Mouse (Mus musculus): ENCODE measurements around the gene Gpsm2. TPM values are rescaled to one million over a fixed set of nuclear protein-coding genes. Genes with fewer than 3 reads are reported as not detected.

Gene Gpsm2
- polyA plus RNA-seq, 1 experiment from 2014 or later: 27.5 TPM

- H3K9ac ChIP-seq (ENCODE audit: low read length): no peak overlapping the region
- no peaks in the 10 kb centered on the region for H3K27me3 ChIP-seq (ENCODE audit: control insufficient read depth, insufficient read depth, low read length)
- H3K4me2 ChIP-seq (ENCODE audit: low read length): no peak overlapping the region
- no peaks in the 10 kb centered on the region for H3K9me3 ChIP-seq (ENCODE audit: control insufficient read depth, low read length)
- no peaks in the 10 kb centered on the region; a peak in 1 of 4 replicates for H3K4me1 ChIP-seq (ENCODE audit: control insufficient read depth in 2 of 2, insufficient read depth in 2 of 2, low read length in 2 of 2)
- H3K36me3 ChIP-seq (ENCODE audit: control insufficient read depth, insufficient read depth, low read length): no peaks in the 10 kb centered on the region
- no peak overlapping the region for H3K27ac ChIP-seq (replicated peaks in 1 of 2; ENCODE audit: control insufficient read depth in 1 of 2, insufficient read depth in 1 of 2, low read depth in 2 of 2, low read length in 2 of 2)
- ATAC-seq (ENCODE audit: insufficient number of reproducible peaks, insufficient read depth, low FRiP score, low read depth): no peak
- no peak overlapping the region for H3K4me3 ChIP-seq (ENCODE audit: control insufficient read depth in 1 of 2, insufficient read depth in 1 of 2, low read depth in 1 of 2, low read length in 2 of 2)
- WGBS: 74% methylated on average over 2 of the region's 2 CpGs
These were observed 41.6 kb upstream of the Gpsm2 start for GRCm38 (mm10) chr3:108763691-108764090.

GRCm38 (mm10) chr3:108762597-108763111 lies 40.5 kb upstream of the Gpsm2 start:
- ATAC-seq (ENCODE audit: insufficient number of reproducible peaks, insufficient read depth, low FRiP score, low read depth): no peak
- WGBS: 76% methylated on average over 7 of the region's 7 CpGs
- Histone ChIP-seq H3K4me2 (ENCODE audit: low read length) (no peak overlapping the region), H3K4me1 (ENCODE audit: control insufficient read depth in 2 of 2, insufficient read depth in 2 of 2, low read length in 2 of 2) (no peaks in the 10 kb centered on the region; a peak in 1 of 4 replicates), H3K9me3 (ENCODE audit: control insufficient read depth, low read length) (no peaks in the 10 kb centered on the region), H3K9ac (ENCODE audit: low read length) (no peak overlapping the region), H3K36me3 (ENCODE audit: control insufficient read depth, insufficient read depth, low read length) (no peaks in the 10 kb centered on the region), H3K4me3 (ENCODE audit: control insufficient read depth in 1 of 2, insufficient read depth in 1 of 2, low read depth in 1 of 2, low read length in 2 of 2) (no peak overlapping the region), H3K27me3 (ENCODE audit: control insufficient read depth, insufficient read depth, low read length) (no peaks in the 10 kb centered on the region), H3K27ac (replicated peaks in 1 of 2; ENCODE audit: control insufficient read depth in 1 of 2, insufficient read depth in 1 of 2, low read depth in 2 of 2, low read length in 2 of 2) (no peak overlapping the region)

DNA sequence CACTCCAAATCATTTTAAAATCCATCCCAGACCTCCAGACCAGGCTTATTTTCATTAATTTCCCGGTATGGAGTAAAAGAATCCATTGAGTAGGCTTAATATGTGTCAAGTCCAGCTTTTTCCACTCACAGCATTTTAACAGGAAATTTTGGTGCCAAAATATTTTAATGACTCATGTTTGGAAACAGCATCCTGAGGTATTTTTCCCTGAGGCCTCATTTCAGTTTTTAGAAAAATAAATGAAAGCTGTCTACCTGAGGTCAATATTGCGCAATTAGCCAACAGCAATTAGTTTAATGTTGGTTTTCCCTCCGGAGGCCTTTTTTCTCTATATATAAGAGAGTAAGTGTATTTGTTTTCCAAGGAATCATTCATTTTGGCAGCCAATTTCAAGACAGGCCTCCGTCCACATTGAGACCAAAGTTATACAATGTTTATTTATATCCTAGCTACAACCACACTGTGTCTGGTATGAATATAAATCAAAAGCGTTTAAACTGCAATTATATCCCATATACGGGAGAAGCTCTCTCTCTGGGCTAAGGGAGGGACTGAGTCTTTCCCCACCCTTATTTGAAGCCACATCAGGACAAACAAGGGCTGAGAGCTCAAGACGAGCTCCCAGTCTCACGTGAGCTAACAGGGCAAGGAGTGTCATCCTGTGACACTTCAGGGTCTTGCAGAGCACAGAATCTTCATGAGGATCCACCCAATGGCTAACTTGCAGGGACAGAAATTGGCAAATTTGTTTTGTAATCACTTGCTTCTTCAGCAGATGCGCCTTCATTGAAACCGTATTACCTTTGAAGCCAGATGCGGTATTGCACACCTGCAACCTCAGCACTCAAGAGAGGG lies 37.7 kb upstream of the Gpsm2 start:
- Histone ChIP-seq H3K4me1 (ENCODE audit: control insufficient read depth in 2 of 2, insufficient read depth in 2 of 2, low read length in 2 of 2) (no peaks in the 10 kb centered on the region), H3K9me3 (ENCODE audit: control insufficient read depth, low read length) (no peaks in the 10 kb centered on the region), H3K27me3 (ENCODE audit: control insufficient read depth, insufficient read depth, low read length) (no peaks in the 10 kb centered on the region), H3K36me3 (ENCODE audit: control insufficient read depth, insufficient read depth, low read length) (no peaks in the 10 kb centered on the region), H3K4me2 (ENCODE audit: low read length) (no peak overlapping the region), H3K27ac (replicated peaks in 1 of 2; ENCODE audit: control insufficient read depth in 1 of 2, insufficient read depth in 1 of 2, low read depth in 2 of 2, low read length in 2 of 2) (no peak overlapping the region), H3K9ac (ENCODE audit: low read length) (no peak overlapping the region), H3K4me3 (ENCODE audit: control insufficient read depth in 1 of 2, insufficient read depth in 1 of 2, low read depth in 1 of 2, low read length in 2 of 2) (no peak overlapping the region)
- 83% methylated on average over 11 of the region's 11 CpGs for WGBS
- no peak for ATAC-seq (ENCODE audit: insufficient number of reproducible peaks, insufficient read depth, low FRiP score, low read depth)

DNA sequence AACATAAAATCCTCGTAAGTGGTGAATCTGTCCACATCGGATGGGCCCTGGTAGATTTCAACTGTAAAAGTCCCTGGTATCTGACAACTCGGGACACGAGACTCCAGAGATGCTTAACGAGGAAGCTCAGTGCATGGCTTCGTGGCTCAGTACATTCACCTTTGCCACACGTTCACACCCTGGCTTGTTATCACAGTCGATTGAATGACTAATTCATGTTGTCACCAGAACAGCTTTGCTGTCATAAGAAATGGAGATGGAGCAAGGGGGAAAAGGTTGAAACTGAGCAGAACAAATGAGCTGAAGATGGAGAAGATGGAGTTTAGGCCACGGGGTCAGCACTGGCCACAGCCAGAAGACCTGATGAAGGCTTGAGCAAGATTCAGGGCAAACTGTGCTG lies 35.5 kb upstream of the Gpsm2 start:
- Histone ChIP-seq H3K4me1 (ENCODE audit: control insufficient read depth in 2 of 2, insufficient read depth in 2 of 2, low read length in 2 of 2) (no peaks in the 10 kb centered on the region), H3K9me3 (ENCODE audit: control insufficient read depth, low read length) (no peaks in the 10 kb centered on the region), H3K36me3 (ENCODE audit: control insufficient read depth, insufficient read depth, low read length) (no peaks in the 10 kb centered on the region), H3K9ac (ENCODE audit: low read length) (no peak overlapping the region), H3K27me3 (ENCODE audit: control insufficient read depth, insufficient read depth, low read length) (no peaks in the 10 kb centered on the region), H3K27ac (replicated peaks in 1 of 2; ENCODE audit: control insufficient read depth in 1 of 2, insufficient read depth in 1 of 2, low read depth in 2 of 2, low read length in 2 of 2) (no peak overlapping the region), H3K4me3 (ENCODE audit: control insufficient read depth in 1 of 2, insufficient read depth in 1 of 2, low read depth in 1 of 2, low read length in 2 of 2) (no peak overlapping the region), H3K4me2 (ENCODE audit: low read length) (no peak overlapping the region)
- ATAC-seq (ENCODE audit: insufficient number of reproducible peaks, insufficient read depth, low FRiP score, low read depth): no peak
- 59% methylated on average over 9 of the region's 9 CpGs for WGBS

DNA sequence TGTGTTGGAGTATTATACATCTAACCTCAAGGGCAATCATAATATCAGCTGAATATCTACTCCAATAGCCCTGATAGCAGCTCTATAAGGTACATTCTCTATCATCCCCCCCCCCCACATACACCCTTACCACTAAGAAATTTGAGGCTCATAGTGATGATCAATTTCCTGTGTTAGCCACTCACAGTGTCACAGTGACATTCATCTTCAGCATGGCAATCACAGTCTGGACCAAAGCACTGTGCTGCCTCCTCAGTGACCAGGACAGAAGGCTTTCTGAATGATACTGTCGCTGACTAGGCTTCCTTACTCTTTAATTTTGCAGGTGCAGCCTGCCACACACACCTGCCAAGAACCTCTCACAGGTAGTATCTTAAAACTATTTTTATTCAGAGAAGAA lies 34.0 kb upstream of the Gpsm2 start:
- Histone ChIP-seq H3K4me3 (ENCODE audit: control insufficient read depth in 1 of 2, insufficient read depth in 1 of 2, low read depth in 1 of 2, low read length in 2 of 2) (no peak overlapping the region), H3K9ac (ENCODE audit: low read length) (no peak overlapping the region), H3K36me3 (ENCODE audit: control insufficient read depth, insufficient read depth, low read length) (no peaks in the 10 kb centered on the region), H3K9me3 (ENCODE audit: control insufficient read depth, low read length) (no peaks in the 10 kb centered on the region), H3K27me3 (ENCODE audit: control insufficient read depth, insufficient read depth, low read length) (no peaks in the 10 kb centered on the region), H3K4me2 (ENCODE audit: low read length) (no peak overlapping the region), H3K27ac (replicated peaks in 1 of 2; ENCODE audit: control insufficient read depth in 1 of 2, insufficient read depth in 1 of 2, low read depth in 2 of 2, low read length in 2 of 2) (no peak overlapping the region), H3K4me1 (ENCODE audit: control insufficient read depth in 2 of 2, insufficient read depth in 2 of 2, low read length in 2 of 2) (no peaks in the 10 kb centered on the region)
- no peak for ATAC-seq (ENCODE audit: insufficient number of reproducible peaks, insufficient read depth, low FRiP score, low read depth)
- WGBS: 62% methylated on average over 1 of the region's 1 CpGs

GRCm38 (mm10) chr3:108755542-108755941 lies 33.4 kb upstream of the Gpsm2 start:
- no peaks in the 10 kb centered on the region for H3K4me1 ChIP-seq (ENCODE audit: control insufficient read depth in 2 of 2, insufficient read depth in 2 of 2, low read length in 2 of 2)
- no peak for ATAC-seq (ENCODE audit: insufficient number of reproducible peaks, insufficient read depth, low FRiP score, low read depth)
- H3K27ac ChIP-seq (replicated peaks in 1 of 2; ENCODE audit: control insufficient read depth in 1 of 2, insufficient read depth in 1 of 2, low read depth in 2 of 2, low read length in 2 of 2): no peak overlapping the region
- H3K27me3 ChIP-seq (ENCODE audit: control insufficient read depth, insufficient read depth, low read length): no peaks in the 10 kb centered on the region
- H3K36me3 ChIP-seq (ENCODE audit: control insufficient read depth, insufficient read depth, low read length): no peaks in the 10 kb centered on the region
- 75% methylated on average over 2 of the region's 2 CpGs for WGBS
- H3K4me2 ChIP-seq (ENCODE audit: low read length): no peak overlapping the region
- H3K4me3 ChIP-seq (ENCODE audit: control insufficient read depth in 1 of 2, insufficient read depth in 1 of 2, low read depth in 1 of 2, low read length in 2 of 2): no peak overlapping the region
- H3K9me3 ChIP-seq (ENCODE audit: control insufficient read depth, low read length): no peaks in the 10 kb centered on the region
- no peak overlapping the region for H3K9ac ChIP-seq (ENCODE audit: low read length)

DNA sequence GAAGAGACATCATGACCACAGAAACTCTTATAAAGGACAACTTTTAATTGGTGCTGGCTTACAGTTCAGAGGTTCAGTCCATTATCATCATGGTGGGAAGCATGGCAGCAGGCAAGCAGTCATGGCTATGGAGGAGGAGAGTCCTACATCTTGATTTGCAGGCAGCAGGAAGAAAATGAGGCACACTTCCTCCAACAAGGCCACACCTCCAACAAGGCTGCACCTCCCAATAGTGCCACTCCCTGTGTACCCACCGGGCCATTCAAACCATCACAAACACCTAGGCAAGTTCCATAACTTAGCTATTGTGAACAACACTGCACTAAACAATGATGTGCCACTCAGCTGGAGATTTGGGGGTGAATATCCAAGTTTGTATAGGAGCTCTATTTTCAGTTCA lies 32.4 kb upstream of the Gpsm2 start:
- Histone ChIP-seq H3K36me3 (ENCODE audit: control insufficient read depth, insufficient read depth, low read length) (no peaks in the 10 kb centered on the region), H3K4me2 (ENCODE audit: low read length) (no peak overlapping the region), H3K9me3 (ENCODE audit: control insufficient read depth, low read length) (no peaks in the 10 kb centered on the region), H3K4me1 (ENCODE audit: control insufficient read depth in 2 of 2, insufficient read depth in 2 of 2, low read length in 2 of 2) (no peaks in the 10 kb centered on the region), H3K4me3 (ENCODE audit: control insufficient read depth in 1 of 2, insufficient read depth in 1 of 2, low read depth in 1 of 2, low read length in 2 of 2) (no peak overlapping the region), H3K27ac (replicated peaks in 1 of 2; ENCODE audit: control insufficient read depth in 1 of 2, insufficient read depth in 1 of 2, low read depth in 2 of 2, low read length in 2 of 2) (no peak overlapping the region), H3K27me3 (ENCODE audit: control insufficient read depth, insufficient read depth, low read length) (no peaks in the 10 kb centered on the region), H3K9ac (ENCODE audit: low read length) (no peak overlapping the region)
- no peak for ATAC-seq (ENCODE audit: insufficient number of reproducible peaks, insufficient read depth, low FRiP score, low read depth)
- WGBS: 75% methylated on average over 1 of the region's 1 CpGs

- no peaks in the 10 kb centered on the region for H3K4me1 ChIP-seq (ENCODE audit: control insufficient read depth in 2 of 2, insufficient read depth in 2 of 2, low read length in 2 of 2)
- no peak overlapping the region for H3K9ac ChIP-seq (ENCODE audit: low read length)
- no peaks in the 10 kb centered on the region for H3K27me3 ChIP-seq (ENCODE audit: control insufficient read depth, insufficient read depth, low read length)
- H3K36me3 ChIP-seq (ENCODE audit: control insufficient read depth, insufficient read depth, low read length): no peaks in the 10 kb centered on the region
- no peak overlapping the region for H3K4me2 ChIP-seq (ENCODE audit: low read length)
- H3K4me3 ChIP-seq (ENCODE audit: control insufficient read depth in 1 of 2, insufficient read depth in 1 of 2, low read depth in 1 of 2, low read length in 2 of 2): no peak overlapping the region
- 44% methylated on average over 6 of the region's 6 CpGs for WGBS
- no peaks in the 10 kb centered on the region for H3K9me3 ChIP-seq (ENCODE audit: control insufficient read depth, low read length)
- H3K27ac ChIP-seq (replicated peaks in 1 of 2; ENCODE audit: control insufficient read depth in 1 of 2, insufficient read depth in 1 of 2, low read depth in 2 of 2, low read length in 2 of 2): no peak overlapping the region
- ATAC-seq (ENCODE audit: insufficient number of reproducible peaks, insufficient read depth, low FRiP score, low read depth): no peak
These were observed 29.6 kb upstream of the Gpsm2 start for GRCm38 (mm10) chr3:108751691-108752090.

All from heart, embryonic 14.5 days (tissue).